Mouse (Mus musculus) heart, postnatal 10 days (tissue): ENCODE data around the gene Pacrg. TPM values are rescaled to one million over a fixed set of nuclear protein-coding genes. Genes with fewer than 3 reads are reported as not detected.

Experiments
- DNase-seq, 2 experiments: peaks; one replicate each; pipeline ENCODE4 v3.0.0; 2021
- intact Hi-C: fragments of 180-260 bp; cut with DNase I; formaldehyde crosslinking; loops from one replicate; pipeline ENCODE4 v1.15.1; 2025
- total RNA-seq, 2 experiments: library from RNA; stranded (reverse); gene quantifications; 2 replicates each; pipeline ENCODE4 v1.2.3; 2021

Pacrg gene
- total RNA-seq, 2 experiments from 2014 or later: 0.60 to 1.5 TPM

DNA sequence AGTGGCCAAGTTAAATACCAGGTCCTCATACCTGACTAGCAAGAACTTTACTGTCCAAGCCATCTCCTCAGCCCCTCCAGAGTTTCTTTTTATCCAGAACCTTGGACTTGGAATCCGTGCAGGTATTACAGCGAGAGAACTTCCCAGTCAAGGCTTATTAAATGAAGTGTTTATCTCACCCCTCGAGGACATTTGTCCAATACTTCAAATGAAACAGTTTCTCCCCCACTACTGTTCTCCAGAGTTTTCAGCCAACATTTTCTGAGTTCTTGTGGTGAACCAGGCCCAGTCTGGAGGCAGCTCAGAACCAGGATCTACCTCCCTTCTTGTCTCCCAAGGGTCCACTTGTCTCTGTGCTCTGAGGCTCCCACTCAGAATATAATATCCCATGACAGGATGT lies 477.0 kb downstream of the Pacrg start:
- intact Hi-C loops: no loop called here
- no peak for DNase-seq

DNA sequence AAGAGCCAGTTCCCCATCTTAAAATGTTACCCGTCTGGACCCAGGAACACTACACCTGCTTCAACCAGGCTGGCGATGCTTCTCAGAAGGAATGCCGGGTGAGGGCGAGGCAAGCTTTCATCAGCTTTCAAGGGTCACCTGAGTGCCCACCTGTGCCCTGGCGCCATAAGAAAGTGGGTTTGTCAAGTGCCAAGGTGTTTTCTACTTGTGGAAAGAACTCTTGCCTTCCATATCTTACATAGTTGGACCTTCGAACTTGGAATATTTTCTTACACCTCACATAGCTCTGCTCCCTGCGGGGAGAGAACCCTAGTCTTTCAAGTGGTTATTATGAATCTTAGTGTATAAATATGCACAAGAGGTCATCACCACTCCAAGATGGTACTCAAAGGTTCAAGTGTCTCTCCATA lies 478.2 kb downstream of the Pacrg start:
- intact Hi-C loops: no loop called here
- DNase-seq: no peak

DNA sequence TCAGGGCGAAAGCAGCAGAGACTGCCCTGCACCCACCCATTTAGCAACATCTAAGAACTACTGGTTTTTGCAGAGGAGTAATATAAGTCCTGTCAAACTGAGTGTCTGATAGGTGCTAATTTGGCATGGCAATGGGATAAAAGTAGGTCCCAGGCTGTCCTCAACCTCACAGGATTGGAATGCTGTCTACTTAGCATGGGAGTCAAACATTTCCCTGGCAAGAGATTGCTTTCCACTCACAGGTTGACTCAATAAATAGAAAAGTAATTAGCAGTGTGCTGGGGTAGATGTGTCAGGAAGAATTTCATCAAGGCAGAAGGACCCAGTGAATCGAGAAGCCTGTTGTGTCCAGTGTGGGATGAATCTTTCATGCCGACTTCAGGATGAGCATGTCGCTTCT lies 479.4 kb downstream of the Pacrg start:
- peak in 1 of 2 experiments; percentile 49 for DNase-seq
- intact Hi-C loops: no loop called here

DNA sequence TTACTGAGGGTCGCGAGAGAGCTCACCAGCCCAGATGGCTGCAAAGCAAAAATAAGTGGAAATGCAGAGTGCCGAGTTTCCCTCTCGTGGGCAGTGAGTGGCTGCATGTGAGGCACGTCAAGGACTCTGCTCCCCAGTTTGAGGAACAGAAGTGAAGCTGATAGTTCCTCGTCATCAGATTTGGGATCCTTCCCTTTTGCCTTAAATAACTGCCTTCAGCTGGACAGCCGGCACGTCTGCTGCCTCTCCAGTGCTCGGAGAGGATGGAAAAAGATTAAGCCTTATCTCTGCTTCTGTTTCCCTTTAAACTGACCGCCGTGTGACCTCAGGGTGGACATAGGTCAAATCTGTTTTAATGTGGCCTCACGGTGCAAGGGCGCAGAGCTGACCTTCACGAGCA lies 480.6 kb downstream of the Pacrg start:
- intact Hi-C loops: loop anchor here (2.0 kb wide), 1 partner anchor 17 kb away; no protein-coding TSS in a partner anchor
- DNase-seq: no peak

DNA sequence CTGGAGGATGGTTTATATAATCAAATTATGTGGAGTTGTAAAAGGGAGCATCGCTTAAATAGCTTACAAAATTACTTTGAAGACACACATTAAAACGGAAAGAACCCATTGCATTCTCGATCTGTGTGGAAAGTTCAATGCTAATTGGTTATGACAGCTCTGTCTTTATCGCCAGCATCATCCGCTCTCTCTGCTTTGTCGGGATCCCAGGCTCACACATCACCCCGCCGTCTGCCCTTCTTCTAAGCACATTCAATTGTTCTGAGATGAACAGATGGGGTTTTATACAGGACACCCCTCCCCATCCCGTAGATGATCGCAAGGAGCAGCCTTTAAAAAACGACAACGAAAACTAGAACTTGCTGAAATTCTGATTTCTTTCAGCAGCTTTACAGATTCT lies 482.8 kb downstream of the Pacrg start:
- no peak for DNase-seq

DNA sequence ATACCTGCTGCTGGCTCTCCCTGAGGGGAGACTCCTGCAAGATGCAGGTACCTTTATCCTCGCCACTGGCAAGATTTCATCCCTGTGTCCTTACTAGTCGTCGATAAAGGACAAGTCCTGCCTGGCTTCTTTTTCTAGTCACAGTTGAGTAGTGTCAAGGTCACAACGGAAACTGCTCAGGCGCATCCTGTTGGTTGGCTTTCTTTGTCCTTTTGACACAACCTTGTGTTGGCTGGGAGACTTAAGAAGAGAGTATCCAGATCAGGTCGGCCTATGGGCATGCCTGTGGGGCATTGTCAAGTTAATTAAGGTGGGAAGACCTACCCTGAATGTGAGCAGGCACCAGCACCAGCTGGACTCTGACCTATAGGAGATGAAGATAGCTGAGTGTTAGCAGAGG lies 483.8 kb downstream of the Pacrg start:
- intact Hi-C loops: no loop called here
- DNase-seq: no peak

More for the DNA sequence above, 482.8 kb downstream of the Pacrg start:
- intact Hi-C loops: no loop called here

DNA sequence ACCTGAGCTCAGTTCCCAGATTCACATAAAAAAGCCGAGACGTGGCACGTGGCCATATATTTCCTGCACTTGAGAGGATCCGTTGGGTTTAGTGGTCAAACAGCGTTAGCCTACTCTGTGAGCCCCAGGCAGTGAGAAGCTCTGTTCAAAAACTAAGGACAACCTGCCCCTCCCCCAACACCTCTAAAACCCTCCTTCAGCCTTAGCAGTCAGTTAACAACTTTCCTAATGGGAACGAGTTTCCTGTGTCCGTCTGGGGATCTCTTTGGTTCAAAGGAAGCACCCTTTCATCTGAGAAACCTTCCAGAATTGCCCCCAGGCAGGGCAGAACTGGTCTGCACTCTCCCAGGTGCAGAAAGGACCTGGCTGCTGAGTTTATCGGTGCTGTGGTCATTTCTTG lies 484.4 kb downstream of the Pacrg start:
- no peak for DNase-seq
- intact Hi-C loops: no loop called here

Other genes starting within 250 kb of the Pacrg start
- gene Prkn, start 73 bp upstream of the Pacrg start, total RNA-seq: 10 to 100 TPM in 1 of 2 experiments, 1 to 10 TPM in 1; 9.1 to 11.0 TPM